Mouse (Mus musculus): ENCODE measurements around the gene Prox2. TPM values are rescaled to one million over a fixed set of nuclear protein-coding genes. Genes with fewer than 3 reads are reported as not detected.

The Prox2 gene
- polyA plus RNA-seq, 1 experiment from 2014 or later: 2.9 TPM

- Histone ChIP-seq H3K9me3 (ENCODE audit: control insufficient read depth, low read length) (no peaks in the 10 kb centered on the region), H3K27me3 (replicated peaks; ENCODE audit: control insufficient read depth, insufficient read depth, low read length) (no peaks in the 10 kb centered on the region), H3K4me3 (ENCODE audit: low read depth, low read length) (no peak overlapping the region), H3K36me3 (ENCODE audit: control insufficient read depth, insufficient read depth, low read length) (peaks cover 76% of the 10 kb centered on the region), H3K4me2 (ENCODE audit: low read depth, low read length) (no peak overlapping the region), H3K4me1 (ENCODE audit: control insufficient read depth, insufficient read depth, low read length) (no peaks in the 10 kb centered on the region), H3K27ac (replicated peaks; ENCODE audit: low read depth, low read length) (no peak overlapping the region), H3K9ac (ENCODE audit: low read depth, low read length) (no peak overlapping the region)
- DNase-seq (ENCODE audit: low spot score) (no peak), ATAC-seq (ENCODE audit: low read depth) (no peak)
- 81% methylated on average over 6 of the region's 6 CpGs for WGBS
Observed at GRCm38 (mm10) chr12:85051218-85051617, 59.3 kb downstream of the Prox2 start.

Other genes starting within 250 kb of the Prox2 start
- 9.2 and 11.2 TPM in 2 replicates for gene Ltbp2, start 234.2 kb downstream of the Prox2 start, polyA plus RNA-seq (2014; fragmentation: Nextera tagmentation; extraction: Ambion mirVana)
- gene Fcf1, start 139.9 kb downstream of the Prox2 start, polyA plus RNA-seq (2014; fragmentation: Nextera tagmentation; extraction: Ambion mirVana): 126 and 129 TPM in 2 replicates
- gene Arel1, start 139.9 kb downstream of the Prox2 start, polyA plus RNA-seq (2014; fragmentation: Nextera tagmentation; extraction: Ambion mirVana): 15.6 and 16.2 TPM in 2 replicates
- 35.8 and 36.3 TPM in 2 replicates for gene Ylpm1, start 114.4 kb downstream of the Prox2 start, polyA plus RNA-seq (2014; fragmentation: Nextera tagmentation; extraction: Ambion mirVana)
- 110 and 112 TPM in 2 replicates for gene Dlst, start 74 bp upstream of the Prox2 start, polyA plus RNA-seq (2014; fragmentation: Nextera tagmentation; extraction: Ambion mirVana)
- 1.5 and 1.8 TPM in 2 replicates for gene Rps6kl1, start 40.5 kb upstream of the Prox2 start, polyA plus RNA-seq (2014; fragmentation: Nextera tagmentation; extraction: Ambion mirVana)
- gene Pgf, start 67.0 kb upstream of the Prox2 start, polyA plus RNA-seq (2014; fragmentation: Nextera tagmentation; extraction: Ambion mirVana): 18.0 and 20.2 TPM in 2 replicates
- gene Eif2b2, start 108.7 kb upstream of the Prox2 start, polyA plus RNA-seq (2014; fragmentation: Nextera tagmentation; extraction: Ambion mirVana): 74.5 and 91.6 TPM in 2 replicates
- 8.3 and 9.0 TPM in 2 replicates for gene Mlh3, start 159.8 kb upstream of the Prox2 start, polyA plus RNA-seq (2014; fragmentation: Nextera tagmentation; extraction: Ambion mirVana)
- gene Acyp1, start 177.7 kb upstream of the Prox2 start, polyA plus RNA-seq (2014; fragmentation: Nextera tagmentation; extraction: Ambion mirVana): 39.8 and 49.1 TPM in 2 replicates
- gene Zc2hc1c, start 177.8 kb upstream of the Prox2 start, polyA plus RNA-seq (2014; fragmentation: Nextera tagmentation; extraction: Ambion mirVana): 1.4 and 1.8 TPM in 2 replicates
- 19.4 and 21.2 TPM in 2 replicates for gene Nek9, start 228.6 kb upstream of the Prox2 start, polyA plus RNA-seq (2014; fragmentation: Nextera tagmentation; extraction: Ambion mirVana)